Comparison of ENCODE assay signal across 24 mouse cellular contexts in genomic region chr16:31687766-31688165, GRCm38 (mm10). TPM values are rescaled to one million over a fixed set of nuclear protein-coding genes. Genes with fewer than 3 reads are reported as not detected.
A peak's percentile ranks its signal among the peaks of the same experiment; 100 is the strongest.
DNase-seq lines count a peak whose midpoint lies in the region; ATAC-seq and TF ChIP-seq lines count a peak whose summit lies in the region.
"Had no signal": no experiment of that assay in that cellular context is flagged by ENCODE, and none has a peak within 500 bp of the region (broad histone marks: within the 10 kb centered on the region; RNA-seq: fewer than 3 reads in every experiment).

No protein-coding gene starts in this region.

- TF ChIP-seq CTCF in kidney, adult 2 months (conservative IDR thresholded peaks at IDR 0.05; ENCODE audit: insufficient read depth, insufficient read length, low read depth, low read length) = no peak
- no peak for TF ChIP-seq CTCF in liver, adult 2 months (IDR thresholded peaks at IDR 0.05; ENCODE audit: low read depth, low read length)
- TF ChIP-seq CTCF in midbrain, postnatal 0 days (IDR thresholded peaks at IDR 0.05) = no peak

- no peak for ATAC-seq in midbrain, embryonic 11.5 days (ENCODE audit: low FRiP score)
- no peak for ATAC-seq in midbrain, postnatal 0 days (ENCODE audit: low FRiP score)
- ATAC-seq: activated CD4-positive, CD25-positive, alpha-beta regulatory T cell, adult 4 months; CD4-positive, CD25-positive, alpha-beta regulatory T cell, adult 4 months; forebrain, embryonic 13.5 days; forebrain, embryonic 15.5 days; Patski had no signal

- H3K4me2 ChIP-seq in midbrain, embryonic 11.5 days = no peak overlapping the region
- no peak overlapping the region for H3K4me2 ChIP-seq in midbrain, postnatal 0 days (ENCODE audit: low read depth, low read length, poor library complexity, severe bottlenecking)
- H3K4me2 ChIP-seq: embryonic facial prominence, embryonic 12.5 days; forebrain, embryonic 13.5 days; forebrain, embryonic 15.5 days had no signal

- H3K9ac ChIP-seq in liver, adult 2 months (ENCODE audit: low read depth, low read length) = no peak overlapping the region
- H3K9ac ChIP-seq in midbrain, embryonic 11.5 days (ENCODE audit: low read length) = no peak overlapping the region
- H3K9ac ChIP-seq in midbrain, postnatal 0 days (replicated peaks; ENCODE audit: low read length, poor library complexity, severe bottlenecking) = no peak overlapping the region
- H3K9ac ChIP-seq: embryonic facial prominence, embryonic 12.5 days; forebrain, embryonic 13.5 days; forebrain, embryonic 15.5 days had no signal

- no peak overlapping the region for H3K27ac ChIP-seq in kidney, adult 2 months (ENCODE audit: insufficient read depth, low read depth, low read length)
- no peak overlapping the region for H3K27ac ChIP-seq in liver, adult 2 months (replicated peaks; ENCODE audit: insufficient read depth, low read depth, low read length)
- H3K27ac ChIP-seq in midbrain, embryonic 11.5 days (ENCODE audit: low read depth, low read length) = no peak overlapping the region
- no peak overlapping the region for H3K27ac ChIP-seq in midbrain, postnatal 0 days (ENCODE audit: low read depth, low read length)
- H3K27ac ChIP-seq: embryonic facial prominence, embryonic 10.5 days; embryonic facial prominence, embryonic 12.5 days; forebrain, embryonic 13.5 days; forebrain, embryonic 15.5 days had no signal

- no peaks in the 10 kb centered on the region; the same call in 1 of the 2 replicates for H3K36me3 ChIP-seq in kidney, adult 2 months (ENCODE audit: control insufficient read depth, insufficient read depth, low read length)
- no peaks in the 10 kb centered on the region for H3K36me3 ChIP-seq in liver, adult 2 months (ENCODE audit: control insufficient read depth, insufficient read depth, low read length)
- no peaks in the 10 kb centered on the region for H3K36me3 ChIP-seq in midbrain, embryonic 11.5 days (ENCODE audit: control insufficient read depth, insufficient read depth, low read length)
- no peaks in the 10 kb centered on the region for H3K36me3 ChIP-seq in midbrain, postnatal 0 days (ENCODE audit: insufficient read depth, low read length)

- H3K4me3 ChIP-seq in kidney, adult 2 months (ENCODE audit: insufficient read depth, low read depth, low read length) = no peak overlapping the region
- H3K4me3 ChIP-seq in liver, adult 2 months (ENCODE audit: insufficient read depth, low read depth, low read length) = no peak overlapping the region
- no peak overlapping the region for H3K4me3 ChIP-seq in midbrain, embryonic 11.5 days (ENCODE audit: low read depth, low read length)
- no peak overlapping the region for H3K4me3 ChIP-seq in midbrain, postnatal 0 days (ENCODE audit: low read depth, low read length)
- H3K4me3 ChIP-seq: embryonic facial prominence, embryonic 10.5 days; embryonic facial prominence, embryonic 12.5 days; forebrain, embryonic 13.5 days; forebrain, embryonic 15.5 days had no signal

- no peaks in the 10 kb centered on the region for H3K27me3 ChIP-seq in kidney, adult 2 months (replicated peaks; ENCODE audit: control insufficient read depth, insufficient read depth, low read length)
- no peaks in the 10 kb centered on the region for H3K27me3 ChIP-seq in liver, adult 2 months (ENCODE audit: control insufficient read depth, insufficient read depth, low read length)
- no peaks in the 10 kb centered on the region for H3K27me3 ChIP-seq in midbrain, embryonic 11.5 days (ENCODE audit: control insufficient read depth, insufficient read depth, low read length)
- no peaks in the 10 kb centered on the region for H3K27me3 ChIP-seq in midbrain, postnatal 0 days (ENCODE audit: insufficient read depth, low read length)
- H3K27me3 ChIP-seq: CH12.LX; embryonic facial prominence, embryonic 12.5 days; forebrain, embryonic 13.5 days; forebrain, embryonic 15.5 days; Patski had no signal

- H3K9me3 ChIP-seq in midbrain, embryonic 11.5 days (ENCODE audit: control insufficient read depth, low read length) = no peaks in the 10 kb centered on the region
- H3K9me3 ChIP-seq in midbrain, postnatal 0 days (ENCODE audit: low read length) = no peaks in the 10 kb centered on the region
- H3K9me3 ChIP-seq: embryonic facial prominence, embryonic 10.5 days; embryonic facial prominence, embryonic 12.5 days; forebrain, embryonic 13.5 days; forebrain, embryonic 15.5 days; G1E had no signal

- H3K4me1 ChIP-seq in kidney, adult 2 months (ENCODE audit: control insufficient read depth, insufficient read depth, low read length) = peaks cover 8% of the 10 kb centered on the region; the same call in 1 of the 2 replicates
- peaks cover 7% of the 10 kb centered on the region for H3K4me1 ChIP-seq in liver, adult 2 months (ENCODE audit: control insufficient read depth, insufficient read depth, low read length)
- no peaks in the 10 kb centered on the region for H3K4me1 ChIP-seq in midbrain, embryonic 11.5 days (ENCODE audit: control insufficient read depth, insufficient read depth, low read length)
- no peaks in the 10 kb centered on the region for H3K4me1 ChIP-seq in midbrain, postnatal 0 days (ENCODE audit: insufficient read depth, low read length)
- H3K4me1 ChIP-seq: embryonic facial prominence, embryonic 10.5 days; embryonic facial prominence, embryonic 12.5 days; forebrain, embryonic 15.5 days had no signal

- no peak for TF ChIP-seq POLR2A in kidney, adult 2 months (IDR thresholded peaks at IDR 0.05; ENCODE audit: low read depth, low read length)
- TF ChIP-seq POLR2A in liver, adult 2 months (IDR thresholded peaks at IDR 0.05; ENCODE audit: extremely low read depth, insufficient read depth, low read length) = no peak

- DNase-seq in kidney, adult 2 months = peak; percentile 68
- DNase-seq in kidney, postnatal 25 days = no peak
- peak; percentile 94 for DNase-seq in liver, adult 2 months (ENCODE audit: extremely low read depth, low read depth, low spot score)
- no peak for DNase-seq in liver
- peak; percentile 39 for DNase-seq in midbrain, embryonic 11.5 days (ENCODE audit: low spot score, missing footprints)
- no peak for DNase-seq in midbrain, postnatal 0 days (ENCODE audit: low spot score)
- DNase-seq: adrenal gland, adult 8-10 months; adrenal gland, postnatal 14 days; adrenal gland, postnatal 36 days; B cell, adult 2 months; cerebellum, adult 11-12 months; cerebellum, adult 2 months; cerebellum, adult 9-10 months; cerebellum, postnatal 10 days; cerebellum, postnatal 25 days had no signal

- peaks cover 13% of the 10 kb centered on the region; the same call in 1 of the 2 replicates for H3K79me2 ChIP-seq in liver, adult 2 months (ENCODE audit: control insufficient read depth, insufficient read depth, low read length)

RNA-seq across cellular contexts. Expression of gene Dlg1, which starts 24.5 kb away (rescaled TPM):
- polyA plus RNA-seq in kidney, adult 2 months (2012; rRNA removed) = 20.4 and 24.6 TPM in 2 replicates
- 42.7 and 52.4 TPM in 2 replicates for total RNA-seq in liver, adult 2 months (2014; rRNA removed)
- polyA plus RNA-seq in liver, adult 2 months (2012; rRNA removed) = 9.5 and 10.8 TPM in 2 replicates
- 19.3 and 21.0 TPM in 2 replicates for polyA plus RNA-seq in midbrain, embryonic 11.5 days (2014; fragmentation: Nextera tagmentation; extraction: Ambion mirVana)
- 24.8 and 25.0 TPM in 2 replicates for total RNA-seq in midbrain, postnatal 0 days (2014; rRNA removed)
- polyA plus RNA-seq in midbrain, postnatal 0 days (2015; fragmentation: Nextera tagmentation; extraction: Ambion mirVana) = 10.1 and 10.9 TPM in 2 replicates

Comparison
In these comparisons a context has a peak if more than half of its experiments do, and no peak if none do; other contexts are left out.
1. DNase-seq: peak in kidney, adult 2 months (single experiment), liver, adult 2 months (single experiment) and midbrain, embryonic 11.5 days (single experiment); none in kidney, postnatal 25 days (0 of 2), liver (single experiment) and midbrain, postnatal 0 days (single experiment).